Mouse (Mus musculus) limb, embryonic 14.5 days (tissue): ENCODE data around the gene Guca1a. TPM values are rescaled to one million over a fixed set of nuclear protein-coding genes. Genes with fewer than 3 reads are reported as not detected.

Experiments used
- ATAC-seq: fragments of 200-750 bp; cut with Nextera tagmentation; 2 replicates; pipeline ENCODE4 v1.8.0; 2017; ENCODE audit warnings: low read depth, moderate number of reproducible peaks, moderate TSS enrichment; ENCODE audit not compliant: low FRiP score
- DNase-seq: peaks from one replicate; pipeline ENCODE4 v3.0.0-alpha.2; 2015; ENCODE audit warnings: low spot score
- H3K27ac ChIP-seq: fragments of 300-500 bp; sonication (generic); replicated peaks from 2 replicates; pipeline ENCODE4 v1.5.1; 2014; ENCODE audit warnings: low read depth, mild to moderate bottlenecking, low read length, moderate library complexity, mixed read lengths
- H3K27me3 ChIP-seq: fragments of 300-500 bp; sonication (generic); 2 replicates; pipeline ENCODE4 v1.6.1; 2014; ENCODE audit warnings: low read length, mixed read lengths; ENCODE audit not compliant: control insufficient read depth, insufficient read depth
- H3K36me3 ChIP-seq: fragments of 300-500 bp; sonication (generic); 2 replicates; pipeline ENCODE4 v1.6.1; 2014; ENCODE audit warnings: mild to moderate bottlenecking, low read length, moderate library complexity, mixed read lengths; ENCODE audit not compliant: control insufficient read depth, insufficient read depth
- H3K4me1 ChIP-seq: fragments of 300-500 bp; sonication (generic); 2 replicates; pipeline ENCODE4 v1.6.1; 2014; ENCODE audit warnings: antibody characterized with exemption, low read length, mixed read lengths; ENCODE audit not compliant: control insufficient read depth, insufficient read depth
- H3K4me2 ChIP-seq: fragments of 300-500 bp; sonication (generic); replicated peaks from 2 replicates; pipeline ENCODE4 v1.6.1; 2014; ENCODE audit warnings: low read depth, mild to moderate bottlenecking, low read length, moderate library complexity; ENCODE audit not compliant: severe bottlenecking
- H3K4me3 ChIP-seq: fragments of 300-500 bp; sonication (generic); replicated peaks from 2 replicates; pipeline ENCODE4 v1.5.1; 2014; ENCODE audit warnings: low read length
- H3K9ac ChIP-seq: fragments of 300-500 bp; sonication (generic); 2 replicates; pipeline ENCODE4 v1.6.1; 2014; ENCODE audit warnings: mild to moderate bottlenecking, low read depth, low read length, moderate library complexity; ENCODE audit not compliant: severe bottlenecking
- H3K9me3 ChIP-seq: fragments of 300-500 bp; sonication (generic); 2 replicates; pipeline ENCODE4 v1.6.1; 2016; ENCODE audit warnings: low read length; ENCODE audit not compliant: control insufficient read depth
- POLR2A ChIP-seq: fragments of 200-500 bp; IDR thresholded peaks from 2 replicates; pipeline ENCODE4 v1.8.0; 2012; ENCODE audit warnings: inconsistent platforms, mild to moderate bottlenecking, moderate library complexity, borderline replicate concordance; ENCODE audit not compliant: insufficient read depth, insufficient read length; ENCODE audit errors: extremely low read depth
- WGBS: fragments of 180-500 bp; shearing (Covaris S2); extraction: QIAGEN DNeasy Blood & Tissue Kit; methylation state at CpG from one replicate; pipeline ENCODE4 v1.1.7; 2014; 5-methylcytosine and 5-hydroxymethylcytosine counted together
- polyA plus RNA-seq, 2 experiments: library from polyadenylated mRNA; depleted of rRNA in 1 of 2; stranded (reverse) in 1 of 2; unstranded in 1 of 2; fragments of >200 nt; fragmentation: Nextera tagmentation in 1 of 2; extraction: Ambion mirVana in 1 of 2; gene quantifications; 2 replicates each; pipeline versions ENCODE4 v1.2.1 to v1.2.3; 2012 to 2014

The Guca1a gene
- polyA plus RNA-seq, 2 experiments = 3.9 to 6.4 TPM

DNA sequence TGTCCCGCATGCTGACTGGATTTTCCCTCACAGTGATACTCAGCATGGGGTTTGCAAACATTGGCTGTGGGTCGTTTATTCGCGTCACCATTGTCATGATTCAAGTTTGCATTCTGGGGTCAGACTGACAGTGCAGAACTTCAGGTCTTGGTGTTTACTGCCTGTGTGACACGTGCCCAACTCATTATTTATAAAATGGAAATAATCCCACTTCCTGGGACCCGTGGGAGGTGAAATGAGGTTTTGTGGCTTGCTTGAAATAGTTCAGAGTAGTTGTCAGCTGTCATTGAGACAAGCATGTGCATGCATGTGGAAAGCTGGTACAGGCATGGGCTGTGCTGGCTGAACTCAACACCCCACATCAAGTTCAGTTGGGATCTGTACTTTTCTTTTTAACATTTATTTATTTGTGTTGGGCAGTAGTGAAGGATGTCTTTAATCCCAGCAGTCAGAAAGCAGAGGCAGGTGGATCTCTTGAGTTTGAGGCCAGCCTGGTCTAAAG is 23.6 kb downstream of the Guca1a start:
- Histone ChIP-seq H3K36me3 (peaks cover 87% of the 10 kb centered on the region), H3K4me2 (no peak overlapping the region), H3K27me3 (no peaks in the 10 kb centered on the region), H3K9me3 (no peaks in the 10 kb centered on the region), H3K9ac (no peak overlapping the region), H3K4me1 (no peaks in the 10 kb centered on the region), H3K27ac (no peak overlapping the region), H3K4me3 (no peak overlapping the region)
- DNase-seq (no peak), ATAC-seq (no peak)
- TF ChIP-seq POLR2A = no peak
- 88% methylated on average over 6 of the region's 6 CpGs for WGBS

GRCm38 (mm10) chr17:47373991-47374390 is 26.4 kb downstream of the Guca1a start:
- ATAC-seq (no peak), DNase-seq (no peak)
- Histone ChIP-seq H3K9me3 (no peaks in the 10 kb centered on the region), H3K4me3 (no peak overlapping the region), H3K27me3 (no peaks in the 10 kb centered on the region), H3K36me3 (peaks cover 65% of the 10 kb centered on the region), H3K27ac (no peak overlapping the region), H3K4me1 (0 out of 2 replicates have a peak, but pooled peaks cover 4% of the 10 kb centered on the region), H3K9ac (no peak overlapping the region), H3K4me2 (no peak overlapping the region)
- 51% methylated on average over 6 of the region's 6 CpGs for WGBS
- no peak for TF ChIP-seq POLR2A

GRCm38 (mm10) chr17:47371451-47371850 is 28.9 kb downstream of the Guca1a start:
- Histone ChIP-seq H3K27ac (no peak overlapping the region), H3K9ac (no peak overlapping the region), H3K4me3 (no peak overlapping the region), H3K9me3 (no peaks in the 10 kb centered on the region), H3K27me3 (no peaks in the 10 kb centered on the region), H3K4me1 (0 out of 2 replicates have a peak, but pooled peaks cover 4% of the 10 kb centered on the region), H3K36me3 (peaks cover 44% of the 10 kb centered on the region), H3K4me2 (no peak overlapping the region)
- WGBS = 7% methylated on average over 4 of the region's 4 CpGs
- no peak for TF ChIP-seq POLR2A
- DNase-seq (peak; percentile 63), ATAC-seq (no peak)

GRCm38 (mm10) chr17:47369087-47369443 is 31.3 kb downstream of the Guca1a start:
- WGBS = 2% methylated on average over 20 of the region's 20 CpGs
- Histone ChIP-seq H3K27ac (peak overlapping the region; percentile 30), H3K9ac (peak overlapping the region; percentile 67)

GRCm38 (mm10) chr17:47368401-47369086 is 31.8 kb downstream of the Guca1a start, which contains the start of gene Mrps10:
Mrps10 (plus strand) TSS chr17:47368887.
- peak within 1 kb of the TSS; percentile 67 for H3K9ac ChIP-seq
- H3K4me1 ChIP-seq = 0 out of 2 replicates have a peak, but pooled peaks cover 4% of the 10 kb centered on the region
- H3K27me3 ChIP-seq = no peaks in the 10 kb centered on the region
- 4% methylated on average over 35 of the region's 35 CpGs for WGBS
- peak within 1 kb of the TSS; percentile 66 for H3K4me3 ChIP-seq
- peak within 1 kb of the TSS; percentile 30 for H3K27ac ChIP-seq
- DNase-seq (peak; percentile 96), ATAC-seq (peak; percentile 94; the same call in 1 of the 2 replicates)
- peak; percentile 53; the same call in 1 of the 2 replicates for TF ChIP-seq POLR2A
- H3K9me3 ChIP-seq = no peaks in the 10 kb centered on the region
- H3K4me2 ChIP-seq = peak within 1 kb of the TSS; percentile 69
- peaks cover 15% of the 10 kb centered on the region for H3K36me3 ChIP-seq

More at GRCm38 (mm10) chr17:47369087-47369443, 31.3 kb downstream of the Guca1a start:
- 0 out of 2 replicates have a peak, but pooled peaks have one; percentile 5 for TF ChIP-seq POLR2A
- peak; percentile 54; the same call in 1 of the 2 replicates for ATAC-seq
- Histone ChIP-seq H3K4me2 (peak overlapping the region; percentile 69), H3K36me3 (peaks cover 20% of the 10 kb centered on the region), H3K4me1 (0 out of 2 replicates have a peak, but pooled peaks cover 4% of the 10 kb centered on the region), H3K9me3 (no peaks in the 10 kb centered on the region), H3K27me3 (no peaks in the 10 kb centered on the region), H3K4me3 (peak overlapping the region; percentile 66)
- DNase-seq = peak; percentile 23
